Mouse (Mus musculus): ENCODE results near the gene Gm21833. TPM values are rescaled to one million over a fixed set of nuclear protein-coding genes. Genes with fewer than 3 reads are reported as not detected.

The Gm21833 gene
- not detected for polyA plus RNA-seq (2014; fragmentation: Illumina TruSeq; extraction: RNeasy Lipid Tissue Mini Kit (QIAGEN cat#74804); ENCODE audit: low replicate concordance)

GRCm38 (mm10) chr16:82828082-82828481 is at the start of gene Gm21833:
Gene Gm21833 (plus strand): TSS chr16:82828382.

